13 mouse cellular contexts compared by ENCODE assay signal in the genomic region with DNA sequence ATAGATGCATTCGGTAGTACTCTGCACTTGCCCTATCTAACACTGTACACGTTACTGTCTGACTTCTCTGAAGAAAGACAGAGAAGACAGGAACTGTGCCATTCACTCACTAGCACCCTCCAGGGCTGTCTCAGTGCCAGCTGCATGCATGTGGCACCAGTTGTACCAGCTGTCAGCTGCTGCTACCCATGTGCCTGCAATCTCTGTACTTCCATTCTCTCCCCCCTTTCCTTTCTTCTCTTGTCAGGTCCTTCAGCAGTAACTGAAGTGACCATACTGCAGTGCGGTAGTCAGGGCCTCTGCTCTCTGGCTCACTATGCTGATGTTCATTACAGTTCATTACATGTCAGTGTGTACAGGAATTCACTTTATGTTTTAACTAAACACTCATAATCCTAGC.
A peak's percentile ranks its signal among the peaks of the same experiment; 100 is the strongest.
DNase-seq lines count a peak whose midpoint lies in the region; ATAC-seq lines count a peak whose summit lies in the region.
"Had no signal": no experiment of that assay in that cellular context is flagged by ENCODE, and none has a peak within 500 bp of the region (broad histone marks: within the 10 kb centered on the region; RNA-seq: fewer than 3 reads in every experiment).

No protein-coding gene starts in this region.

- intact Hi-C loops in gastrocnemius, postnatal 14 days (cut with DNase I; ENCODE audit: low total_unique reads): no loop called here

- no peak overlapping the region for H3K27ac ChIP-seq in heart, embryonic 11.5 days (ENCODE audit: low read depth, low read length)
- H3K27ac ChIP-seq: limb, embryonic 13.5 days had no signal

- no peaks in the 10 kb centered on the region for H3K27me3 ChIP-seq in heart, embryonic 11.5 days (ENCODE audit: control insufficient read depth, insufficient read depth, low read length)
- H3K27me3 ChIP-seq: limb, embryonic 13.5 days had no signal

- H3K4me3 ChIP-seq in heart, embryonic 11.5 days (ENCODE audit: low read depth, low read length): no peak overlapping the region
- H3K4me3 ChIP-seq: erythroblast, embryonic 14.5 days; limb, embryonic 13.5 days had no signal

- H3K4me2 ChIP-seq in heart, embryonic 11.5 days: no peak overlapping the region
- H3K4me2 ChIP-seq: limb, embryonic 13.5 days had no signal

- DNase-seq in heart, adult 8-10 months (ENCODE audit: low spot score): peak; percentile 48
- peak; percentile 19 for DNase-seq in retina, postnatal 1 day
- no peak for DNase-seq in retina, embryonic 14.5 days (ENCODE audit: low spot score)
- peak; percentile 42 for DNase-seq in gastrocnemius, postnatal 14 days
- DNase-seq in skeletal muscle tissue, adult 2 months (ENCODE audit: low read depth, low spot score): peak; percentile 53
- no peak for DNase-seq in spleen, postnatal 36 days (ENCODE audit: low spot score in 2 of 2)
- DNase-seq: cerebellum, postnatal 36 days; kidney, postnatal 4 days; lung, postnatal 14 days; right cerebral cortex, postnatal 14 days had no signal

- no peak overlapping the region for H3K9ac ChIP-seq in heart, embryonic 11.5 days (ENCODE audit: low read depth, low read length)
- H3K9ac ChIP-seq: limb, embryonic 13.5 days had no signal

- H3K9me3 ChIP-seq in heart, embryonic 11.5 days (replicated peaks; ENCODE audit: control insufficient read depth, low read length): no peaks in the 10 kb centered on the region
- H3K9me3 ChIP-seq: limb, embryonic 13.5 days had no signal

- WGBS in heart, embryonic 11.5 days (ENCODE audit: insufficient replicate concordance): 70% methylated on average over 3 of the region's 3 CpGs

- H3K36me3 ChIP-seq in heart, embryonic 11.5 days (ENCODE audit: control insufficient read depth, insufficient read depth, low read length): no peaks in the 10 kb centered on the region

- no peak for ATAC-seq in heart, embryonic 11.5 days (replicated peaks; ENCODE audit: insufficient number of reproducible peaks, low FRiP score, low TSS enrichment)

- no peaks in the 10 kb centered on the region for H3K4me1 ChIP-seq in heart, embryonic 11.5 days (ENCODE audit: control insufficient read depth, insufficient read depth, low read length)
- H3K4me1 ChIP-seq: limb, embryonic 13.5 days had no signal

Comparison
In these comparisons a context has a peak if more than half of its experiments do, and no peak if none do; other contexts are left out.
1. DNase-seq: peak in heart, adult 8-10 months (single experiment), retina, postnatal 1 day (single experiment), gastrocnemius, postnatal 14 days (single experiment) and skeletal muscle tissue, adult 2 months (single experiment); none in retina, embryonic 14.5 days (single experiment) and spleen, postnatal 36 days (0 of 2).